Mouse (Mus musculus): ENCODE results near the gene Shank1.

- no peak for TF ChIP-seq CTCF (IDR thresholded peaks at IDR 0.05; ENCODE audit: control insufficient read depth, insufficient read depth, insufficient replicate concordance, low read depth, low read length)
- TF ChIP-seq POLR2A (IDR thresholded peaks at IDR 0.05; ENCODE audit: control insufficient read depth, low read depth, low read length): no peak
Observed at GRCm38 (mm10) chr7:44382541-44382940, 72.5 kb downstream of the Shank1 start.

Data from testis, adult 2 months (tissue).